Mouse (Mus musculus) lung, adult 2 months (tissue): ENCODE results near the gene Pitpnm2.

ENCODE experiments used
- CTCF ChIP-seq: fragments of 200-500 bp; IDR thresholded peaks from 2 replicates; pipeline ENCODE4 v1.5.1; 2011; ENCODE audit warnings: mild to moderate bottlenecking, low read length, control low read depth; ENCODE audit not compliant: insufficient read depth
- POLR2A ChIP-seq: fragments of 200-500 bp; IDR thresholded peaks from 2 replicates; pipeline ENCODE4 v1.6.1; 2011; ENCODE audit warnings: low read depth, mild to moderate bottlenecking, control low read depth, low read length, borderline replicate concordance; ENCODE audit errors: extremely low read depth

GRCm38 (mm10) chr5:124078794-124079416, 170.7 kb downstream of the Pitpnm2 start:
- TF ChIP-seq POLR2A (no peak), CTCF (no peak)
